Mouse (Mus musculus) E14TG2a.4 (cell line): ENCODE measurements around the gene Shc3.

Experiments used
- CTCF ChIP-seq: conservative IDR thresholded peaks from 2 replicates; pipeline ENCODE4 v1.5.1; 2014; ENCODE audit warnings: low read length
- NANOG ChIP-seq: IDR thresholded peaks from 2 replicates; pipeline ENCODE4 v1.6.1; 2014; ENCODE audit warnings: borderline replicate concordance, low read length, mixed read lengths
- POU5F1 ChIP-seq: IDR thresholded peaks from 2 replicates; pipeline ENCODE4 v1.6.1; 2014; ENCODE audit warnings: low read length, borderline replicate concordance

DNA sequence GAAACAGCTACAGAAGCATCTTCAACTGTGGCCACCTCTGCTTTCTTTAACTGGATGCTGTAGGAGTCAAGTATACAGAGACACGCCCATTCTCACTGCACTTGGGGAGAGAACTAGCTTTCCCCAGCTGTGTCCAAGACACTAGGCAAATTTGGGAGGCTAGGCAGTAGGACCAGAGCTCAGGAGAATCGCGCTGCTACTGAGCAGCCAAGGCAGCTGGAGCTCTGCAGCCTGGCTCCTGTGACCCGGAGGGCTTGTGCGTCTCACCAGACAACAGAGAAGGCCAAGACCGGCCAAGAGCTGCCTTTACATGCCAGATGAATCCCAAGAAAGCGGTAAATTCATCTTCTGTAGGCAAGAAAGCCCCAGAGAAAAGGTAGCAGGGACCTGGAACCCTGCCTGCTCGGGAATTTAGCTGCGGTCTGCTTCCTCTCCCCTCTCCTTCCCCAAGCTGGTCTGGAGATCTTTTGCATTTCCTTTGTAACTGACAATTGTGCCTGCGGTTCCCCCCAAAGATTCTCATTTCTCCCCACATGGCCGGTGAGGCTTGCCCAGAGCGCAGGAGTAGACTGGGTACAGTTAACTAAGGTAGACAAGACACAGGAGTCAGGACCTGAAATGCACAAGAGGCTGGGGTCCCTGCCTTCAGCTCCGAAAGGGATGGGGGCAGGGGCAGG is 161.5 kb downstream of the Shc3 start:
- TF ChIP-seq CTCF = no peak
- no peak for TF ChIP-seq NANOG
- TF ChIP-seq POU5F1 = no peak
